Mouse (Mus musculus) embryonic fibroblast, embryonic 13.5 days (primary cell): Measurements from ENCODE around the gene Nr3c2.

Source experiments
- CTCF ChIP-seq: IDR thresholded peaks from 2 replicates; pipeline ENCODE4 v1.5.1; 2011; ENCODE audit warnings: mild to moderate bottlenecking, control low read depth, low read length, moderate library complexity, borderline replicate concordance; ENCODE audit not compliant: insufficient read depth
- POLR2A ChIP-seq: IDR thresholded peaks from 2 replicates; pipeline ENCODE4 v1.6.1; 2011; ENCODE audit warnings: low read depth, mild to moderate bottlenecking, control low read depth, low read length, moderate library complexity

- TF ChIP-seq CTCF, result no peak
- no peak for TF ChIP-seq POLR2A
Observed at GRCm38 (mm10) chr8:77133797-77134385, 234.6 kb downstream of the Nr3c2 start.
